ENCODE assay signal across 18 mouse cellular contexts in genomic region chr8:3468838-3469237, GRCm38 (mm10). TPM values are rescaled to one million over a fixed set of nuclear protein-coding genes. Genes with fewer than 3 reads are reported as not detected.
DNase-seq lines count a peak whose midpoint lies in the region; ATAC-seq and TF ChIP-seq lines count a peak whose summit lies in the region.
"Had no signal": no experiment of that assay in that cellular context is flagged by ENCODE, and none has a peak within 500 bp of the region (broad histone marks: within the 10 kb centered on the region; RNA-seq: fewer than 3 reads in every experiment).

No protein-coding gene starts in this region.

- no peak for ATAC-seq in intestine, postnatal 0 days
- ATAC-seq in intestine, embryonic 15.5 days: no peak
- no peak for ATAC-seq in midbrain, embryonic 15.5 days (replicated peaks)
- no peak for ATAC-seq in megakaryocyte-erythroid progenitor cell, adult 5-6 weeks (replicated peaks; ENCODE audit: low FRiP score, low TSS enrichment, poor library complexity, severe bottlenecking)
- ATAC-seq: forebrain, embryonic 16.5 days; midbrain, embryonic 16.5 days had no signal

- H3K36me3 ChIP-seq in intestine, postnatal 0 days (ENCODE audit: control insufficient read depth, insufficient read depth): no peaks in the 10 kb centered on the region
- no peaks in the 10 kb centered on the region for H3K36me3 ChIP-seq in intestine, embryonic 15.5 days
- no peaks in the 10 kb centered on the region for H3K36me3 ChIP-seq in midbrain, embryonic 15.5 days (replicated peaks)
- no peaks in the 10 kb centered on the region for H3K36me3 ChIP-seq in midbrain, embryonic 10.5 days

- TF ChIP-seq CTCF in intestine, postnatal 0 days (IDR thresholded peaks at IDR 0.05; ENCODE audit: low read depth): peak; percentile 41; the same call in 1 of the 2 replicates

- H3K4me3 ChIP-seq in intestine, postnatal 0 days (ENCODE audit: low read depth, low read length): no peak overlapping the region
- H3K4me3 ChIP-seq in intestine, embryonic 15.5 days (replicated peaks): no peak overlapping the region
- H3K4me3 ChIP-seq in midbrain, embryonic 15.5 days: no peak overlapping the region
- H3K4me3 ChIP-seq in midbrain, embryonic 10.5 days: no peak overlapping the region

- 93% methylated on average over 1 of the region's 1 CpGs for WGBS in intestine, postnatal 0 days
- 97% methylated on average over 1 of the region's 1 CpGs for WGBS in intestine, embryonic 15.5 days
- 88% methylated on average over 1 of the region's 1 CpGs for WGBS in midbrain, embryonic 15.5 days
- 81% methylated on average over 1 of the region's 1 CpGs for WGBS in midbrain, embryonic 10.5 days

- DNase-seq in midbrain, embryonic 10.5 days (ENCODE audit: low spot score): no peak
- DNase-seq in ZHBTc4 (ENCODE audit: low read depth, low spot score): peak; percentile 39
- DNase-seq in c-Kit-positive CD71-positive TER-119-positive erythroid progenitor cells, embryonic 14.5 days (ENCODE audit: low spot score): no peak
- DNase-seq: adrenal gland, postnatal 36 days; cerebellum, postnatal 10 days; heart, postnatal 36 days; kidney, postnatal 10 days; right cerebral cortex, postnatal 14 days had no signal

- peaks cover 4% of the 10 kb centered on the region; the same call in 1 of the 2 replicates for H3K4me1 ChIP-seq in intestine, postnatal 0 days (replicated peaks; ENCODE audit: control insufficient read depth, insufficient read depth, low read length)
- peaks cover 3% of the 10 kb centered on the region for H3K4me1 ChIP-seq in intestine, embryonic 15.5 days (replicated peaks)
- peaks cover 9% of the 10 kb centered on the region for H3K4me1 ChIP-seq in midbrain, embryonic 15.5 days
- peaks cover 11% of the 10 kb centered on the region for H3K4me1 ChIP-seq in midbrain, embryonic 10.5 days

- H3K4me2 ChIP-seq in intestine, postnatal 0 days (replicated peaks; ENCODE audit: low read depth): no peak overlapping the region
- no peak overlapping the region for H3K4me2 ChIP-seq in intestine, embryonic 15.5 days (replicated peaks)
- H3K4me2 ChIP-seq in midbrain, embryonic 15.5 days: no peak overlapping the region

- H3K27me3 ChIP-seq in intestine, postnatal 0 days (replicated peaks; ENCODE audit: control insufficient read depth, insufficient read depth, low read length): no peaks in the 10 kb centered on the region
- no peaks in the 10 kb centered on the region for H3K27me3 ChIP-seq in intestine, embryonic 15.5 days (replicated peaks)
- H3K27me3 ChIP-seq in midbrain, embryonic 15.5 days (replicated peaks): no peaks in the 10 kb centered on the region
- no peaks in the 10 kb centered on the region for H3K27me3 ChIP-seq in midbrain, embryonic 10.5 days (ENCODE audit: low read depth, poor library complexity, severe bottlenecking)

- no peak overlapping the region for H3K27ac ChIP-seq in intestine, postnatal 0 days (ENCODE audit: low read depth, low read length)
- no peak overlapping the region for H3K27ac ChIP-seq in intestine, embryonic 15.5 days
- H3K27ac ChIP-seq in midbrain, embryonic 15.5 days: peak overlapping the region; percentile 87; the same call in 1 of the 2 replicates
- no peak overlapping the region for H3K27ac ChIP-seq in midbrain, embryonic 10.5 days (replicated peaks)
- H3K27ac ChIP-seq: liver, embryonic 14.5 days had no signal

- no peak overlapping the region for H3K9ac ChIP-seq in intestine, postnatal 0 days (ENCODE audit: low read depth, low read length)
- no peak overlapping the region for H3K9ac ChIP-seq in intestine, embryonic 15.5 days
- H3K9ac ChIP-seq in midbrain, embryonic 15.5 days: no peak overlapping the region
- H3K9ac ChIP-seq: liver, embryonic 14.5 days had no signal

- H3K9me3 ChIP-seq in intestine, postnatal 0 days (ENCODE audit: control insufficient read depth): no peaks in the 10 kb centered on the region
- H3K9me3 ChIP-seq in intestine, embryonic 15.5 days: no peaks in the 10 kb centered on the region
- H3K9me3 ChIP-seq in midbrain, embryonic 15.5 days: no peaks in the 10 kb centered on the region
- H3K9me3 ChIP-seq in midbrain, embryonic 10.5 days (replicated peaks): no peaks in the 10 kb centered on the region

RNA-seq across cellular contexts. Expression of gene Pex11g, which starts 1.4 kb away (rescaled TPM):
- polyA plus RNA-seq in intestine, postnatal 0 days (2015; fragmentation: Nextera tagmentation; extraction: Ambion mirVana): 14.3 and 14.9 TPM in 2 replicates
- polyA plus RNA-seq in intestine, embryonic 15.5 days (2015; fragmentation: Nextera tagmentation; extraction: Ambion mirVana): 8.9 and 15.2 TPM in 2 replicates
- polyA plus RNA-seq in midbrain, embryonic 15.5 days (2015; fragmentation: Nextera tagmentation; extraction: Ambion mirVana): 4.9 and 5.4 TPM in 2 replicates
- polyA plus RNA-seq in midbrain, embryonic 10.5 days (2016; fragmentation: Nextera tagmentation; extraction: Ambion mirVana): 4.5 and 4.8 TPM in 2 replicates
- 2.0 and 3.0 TPM in 2 replicates for total RNA-seq in megakaryocyte-erythroid progenitor cell, adult 5-6 weeks (2014; fragmentation: Nextera tagmentation)
- 1.3 and 6.2 TPM in 2 replicates for total RNA-seq in megakaryocyte-erythroid progenitor cell, adult 5-6 weeks (2017)

RNA-seq across cellular contexts. Expression of gene Tex45, which starts 1.8 kb away (rescaled TPM):
- polyA plus RNA-seq in intestine, postnatal 0 days (2015; fragmentation: Nextera tagmentation; extraction: Ambion mirVana): not detected in 2 replicates
- polyA plus RNA-seq in intestine, embryonic 15.5 days (2015; fragmentation: Nextera tagmentation; extraction: Ambion mirVana): not detected in 2 replicates
- 0.23 and 0.49 TPM in 2 replicates for polyA plus RNA-seq in midbrain, embryonic 15.5 days (2015; fragmentation: Nextera tagmentation; extraction: Ambion mirVana)
- not detected in 2 replicates for polyA plus RNA-seq in midbrain, embryonic 10.5 days (2016; fragmentation: Nextera tagmentation; extraction: Ambion mirVana)
- total RNA-seq in megakaryocyte-erythroid progenitor cell, adult 5-6 weeks (2014; fragmentation: Nextera tagmentation): not detected in 2 replicates
- not detected in 2 replicates for total RNA-seq in megakaryocyte-erythroid progenitor cell, adult 5-6 weeks (2017)
- total RNA-seq: adrenal gland, postnatal 36 days; gastrocnemius, adult 8-10 months; heart, postnatal 36 days had no signal
- polyA plus RNA-seq: heart, embryonic 11.5 days; intestine, embryonic 14.5 days had no signal

RNA-seq across cellular contexts. Expression of gene Zfp358, which starts 24.1 kb away (rescaled TPM):
- 16.5 and 18.1 TPM in 2 replicates for polyA plus RNA-seq in intestine, postnatal 0 days (2015; fragmentation: Nextera tagmentation; extraction: Ambion mirVana)
- polyA plus RNA-seq in intestine, embryonic 15.5 days (2015; fragmentation: Nextera tagmentation; extraction: Ambion mirVana): 31.3 and 32.6 TPM in 2 replicates
- 83.9 and 89.2 TPM in 2 replicates for polyA plus RNA-seq in midbrain, embryonic 15.5 days (2015; fragmentation: Nextera tagmentation; extraction: Ambion mirVana)
- 69.4 and 80.0 TPM in 2 replicates for polyA plus RNA-seq in midbrain, embryonic 10.5 days (2016; fragmentation: Nextera tagmentation; extraction: Ambion mirVana)
- total RNA-seq in megakaryocyte-erythroid progenitor cell, adult 5-6 weeks (2014; fragmentation: Nextera tagmentation): 8.8 and 9.3 TPM in 2 replicates
- total RNA-seq in megakaryocyte-erythroid progenitor cell, adult 5-6 weeks (2017): 2.7 and 5.9 TPM in 2 replicates

RNA-seq across cellular contexts. Expression of gene Mcoln1, which starts 31.4 kb away (rescaled TPM):
- 105 and 123 TPM in 2 replicates for polyA plus RNA-seq in intestine, postnatal 0 days (2015; fragmentation: Nextera tagmentation; extraction: Ambion mirVana)
- 52.4 and 60.9 TPM in 2 replicates for polyA plus RNA-seq in intestine, embryonic 15.5 days (2015; fragmentation: Nextera tagmentation; extraction: Ambion mirVana)
- 126 and 130 TPM in 2 replicates for polyA plus RNA-seq in midbrain, embryonic 15.5 days (2015; fragmentation: Nextera tagmentation; extraction: Ambion mirVana)
- polyA plus RNA-seq in midbrain, embryonic 10.5 days (2016; fragmentation: Nextera tagmentation; extraction: Ambion mirVana): 62.0 and 69.6 TPM in 2 replicates
- 47.2 and 49.7 TPM in 2 replicates for total RNA-seq in megakaryocyte-erythroid progenitor cell, adult 5-6 weeks (2014; fragmentation: Nextera tagmentation)
- total RNA-seq in megakaryocyte-erythroid progenitor cell, adult 5-6 weeks (2017): 21.0 and 23.1 TPM in 2 replicates

RNA-seq across cellular contexts. Expression of gene Pnpla6, which starts 46.3 kb away (rescaled TPM):
- polyA plus RNA-seq in intestine, postnatal 0 days (2015; fragmentation: Nextera tagmentation; extraction: Ambion mirVana): 36.1 and 43.9 TPM in 2 replicates
- 34.4 and 36.7 TPM in 2 replicates for polyA plus RNA-seq in intestine, embryonic 15.5 days (2015; fragmentation: Nextera tagmentation; extraction: Ambion mirVana)
- 42.5 and 45.5 TPM in 2 replicates for polyA plus RNA-seq in midbrain, embryonic 15.5 days (2015; fragmentation: Nextera tagmentation; extraction: Ambion mirVana)
- polyA plus RNA-seq in midbrain, embryonic 10.5 days (2016; fragmentation: Nextera tagmentation; extraction: Ambion mirVana): 20.0 and 22.2 TPM in 2 replicates
- total RNA-seq in megakaryocyte-erythroid progenitor cell, adult 5-6 weeks (2014; fragmentation: Nextera tagmentation): 80.9 and 107 TPM in 2 replicates
- total RNA-seq in megakaryocyte-erythroid progenitor cell, adult 5-6 weeks (2017): 28.9 and 35.4 TPM in 2 replicates
